Mouse (Mus musculus) CH12.LX (cell line): ENCODE measurements around the gene Pde11a. TPM values are rescaled to one million over a fixed set of nuclear protein-coding genes. Genes with fewer than 3 reads are reported as not detected.

Experiments used
- DNase-seq: peaks from one replicate; pipeline ENCODE4 v3.0.0-alpha.2; 2013; ENCODE audit errors: extremely low read depth
- H3K27ac ChIP-seq: 2 replicates; pipeline ENCODE4 v1.5.1; 2012; ENCODE audit warnings: low read depth, mild to moderate bottlenecking, control low read depth, moderate library complexity; ENCODE audit not compliant: insufficient read depth
- H3K27me3 ChIP-seq: replicated peaks from 2 replicates; pipeline ENCODE3; 2012; ENCODE audit warnings: inconsistent platforms
- H3K36me3 ChIP-seq, 2 experiments: replicated peaks in 1 of 2; 2 replicates each; pipeline versions ENCODE3 to v1.6.1; 2012; ENCODE audit warnings: inconsistent platforms in 1 of 2, low read length in 1 of 2, mild to moderate bottlenecking in 1 of 2, mixed read lengths in 1 of 2, moderate library complexity in 1 of 2; ENCODE audit not compliant: control insufficient read depth in 1 of 2, insufficient read depth in 1 of 2
- H3K4me1 ChIP-seq, 2 experiments: 2 replicates each; pipeline ENCODE4 v1.6.1; 2012; ENCODE audit warnings: inconsistent platforms in 1 of 2, moderate library complexity in 1 of 2; ENCODE audit not compliant: insufficient read depth in 2 of 2, control insufficient read depth in 1 of 2
- H3K4me2 ChIP-seq: 2 replicates; pipeline ENCODE4 v1.6.1; 2012; ENCODE audit warnings: low read depth, mild to moderate bottlenecking, control low read depth; ENCODE audit not compliant: poor library complexity, insufficient read depth, severe bottlenecking
- H3K4me3 ChIP-seq, 3 experiments: fragments of 150-350 bp in 1 of 3; sonication (generic) in 1 of 3; replicated peaks in 1 of 3; 2 replicates each; pipeline versions ENCODE3 to v1.5.1; 2011 to 2012; ENCODE audit warnings: low read depth in 2 of 3, low read length in 2 of 3, mild to moderate bottlenecking in 2 of 3, moderate library complexity in 2 of 3, control low read depth in 1 of 3, improper control_type of control experiment in 1 of 3, inconsistent platforms in 1 of 3, mixed read lengths in 1 of 3; ENCODE audit not compliant: poor library complexity in 1 of 3
- H3K79me2 ChIP-seq: replicated peaks from 2 replicates; pipeline ENCODE4 v1.6.1; 2012; ENCODE audit warnings: mild to moderate bottlenecking, moderate library complexity; ENCODE audit not compliant: control insufficient read depth, poor library complexity, insufficient read depth, severe bottlenecking; ENCODE audit errors: extremely low read depth
- H3K9ac ChIP-seq: 2 replicates; pipeline ENCODE4 v1.6.1; 2012; ENCODE audit warnings: low read depth, mild to moderate bottlenecking, control low read depth, moderate library complexity; ENCODE audit not compliant: insufficient read depth
- H3K9me3 ChIP-seq: replicated peaks from 2 replicates; pipeline ENCODE3; 2012; ENCODE audit warnings: low read length, inconsistent platforms, mixed read lengths
- CHD2 ChIP-seq: IDR thresholded peaks from 2 replicates; pipeline ENCODE4 v1.6.1; 2011; ENCODE audit warnings: low read length, improper control_type of control experiment
- CTCF ChIP-seq, 2 experiments: IDR thresholded peaks in 1 of 2; conservative IDR thresholded peaks in 1 of 2; 2 replicates each; pipeline ENCODE4 v1.5.1; 2011 to 2012; ENCODE audit warnings: low read depth in 2 of 2, low read length in 2 of 2, improper control_type of control experiment in 1 of 2, inconsistent platforms in 1 of 2, mild to moderate bottlenecking in 1 of 2, moderate library complexity in 1 of 2
- E2F4 ChIP-seq: IDR thresholded peaks from 2 replicates; pipeline ENCODE4 v1.6.1; 2011; ENCODE audit warnings: low read depth, low read length, improper control_type of control experiment; ENCODE audit not compliant: insufficient replicate concordance
- ETS1 ChIP-seq: conservative IDR thresholded peaks from 2 replicates; pipeline ENCODE4 v1.6.1; 2012; ENCODE audit warnings: low read depth, mild to moderate bottlenecking, inconsistent platforms, low read length, improper control_type of control experiment, moderate library complexity
- GABPA ChIP-seq: IDR thresholded peaks from 2 replicates; pipeline ENCODE4 v1.6.1; 2012; ENCODE audit warnings: low read depth, low read length, improper control_type of control experiment, inconsistent platforms; ENCODE audit not compliant: insufficient replicate concordance
- HCFC1 ChIP-seq: IDR thresholded peaks from 2 replicates; pipeline ENCODE4 v1.6.1; 2012; ENCODE audit warnings: low read depth, mild to moderate bottlenecking, inconsistent platforms, low read length, improper control_type of control experiment
- IRF4 ChIP-seq: IDR thresholded peaks from 2 replicates; pipeline ENCODE4 v1.6.1; 2014; ENCODE audit warnings: low read depth, mild to moderate bottlenecking, inconsistent platforms, low read length, improper control_type of control experiment
- JUND ChIP-seq: conservative IDR thresholded peaks from 2 replicates; pipeline ENCODE4 v1.6.1; 2011; ENCODE audit warnings: low read depth, low read length, improper control_type of control experiment
- KAT2A ChIP-seq: IDR thresholded peaks from 2 replicates; pipeline ENCODE4 v1.6.1; 2012; ENCODE audit warnings: low read length, improper control_type of control experiment, inconsistent platforms; ENCODE audit not compliant: insufficient replicate concordance
- MAX ChIP-seq: IDR thresholded peaks from 2 replicates; pipeline ENCODE4 v1.6.1; 2011; ENCODE audit warnings: low read length, improper control_type of control experiment
- MEF2A ChIP-seq: IDR thresholded peaks from 2 replicates; pipeline ENCODE4 v1.6.1; 2014; ENCODE audit warnings: low read depth, mild to moderate bottlenecking, inconsistent platforms, low read length, improper control_type of control experiment, borderline replicate concordance
- MYC ChIP-seq: IDR thresholded peaks from 2 replicates; pipeline ENCODE4 v1.6.1; 2011; ENCODE audit warnings: low read depth, mild to moderate bottlenecking, improper control_type of control experiment, low read length
- NELFE ChIP-seq: IDR thresholded peaks from 2 replicates; pipeline ENCODE4 v1.6.1; 2011; ENCODE audit warnings: low read depth, low read length, improper control_type of control experiment
- NRF1 ChIP-seq: IDR thresholded peaks from 2 replicates; pipeline ENCODE4 v1.6.1; 2014; ENCODE audit warnings: low read depth, mild to moderate bottlenecking, inconsistent platforms, low read length, improper control_type of control experiment, moderate library complexity
- POLR2A ChIP-seq: IDR thresholded peaks from 2 replicates; pipeline ENCODE4 v1.6.1; 2011; ENCODE audit warnings: low read depth, mild to moderate bottlenecking, improper control_type of control experiment, low read length
- RAD21 ChIP-seq: IDR thresholded peaks from 2 replicates; pipeline ENCODE4 v1.6.1; 2011; ENCODE audit warnings: low read depth, mild to moderate bottlenecking, low read length, improper control_type of control experiment, moderate library complexity
- RCOR1 ChIP-seq: conservative IDR thresholded peaks from 2 replicates; pipeline ENCODE4 v1.6.1; 2012; ENCODE audit warnings: low read depth, mild to moderate bottlenecking, inconsistent platforms, low read length, improper control_type of control experiment
- SMC3 ChIP-seq: IDR thresholded peaks from 2 replicates; pipeline ENCODE4 v1.6.1; 2011; ENCODE audit warnings: low read depth, low read length, improper control_type of control experiment
- TBP ChIP-seq: conservative IDR thresholded peaks from 2 replicates; pipeline ENCODE4 v1.6.1; 2011; ENCODE audit warnings: low read depth, low read length, improper control_type of control experiment
- USF1 ChIP-seq: IDR thresholded peaks from 2 replicates; pipeline ENCODE4 v1.6.1; 2014; ENCODE audit warnings: low read depth, mild to moderate bottlenecking, inconsistent platforms, low read length, improper control_type of control experiment
- USF2 ChIP-seq: conservative IDR thresholded peaks from 2 replicates; pipeline ENCODE4 v1.6.1; 2011; ENCODE audit warnings: low read depth, low read length, improper control_type of control experiment
- ZMIZ1 ChIP-seq: IDR thresholded peaks from 2 replicates; pipeline ENCODE4 v1.6.1; 2012; ENCODE audit warnings: low read depth, mild to moderate bottlenecking, inconsistent platforms, low read length, improper control_type of control experiment
- dilution Hi-C: fragments of 300-500 bp; cut with MboI; formaldehyde crosslinking; loops from 2 replicates; pipeline ENCODE4 v1.14.3; 2020; ENCODE audit warnings: low sequenced_read_pairs; ENCODE audit not compliant: extremely low pct_unique_long_range_greater_than_20kb, extremely low pct_ligation_motif_present
- in situ Hi-C: fragments of 300-500 bp; cut with MboI; formaldehyde crosslinking; loops from 3 replicates; pipeline ENCODE4 v1.14.3; 2019; ENCODE audit warnings: low sequenced_read_pairs, low pct_ligation_motif_present, low pct_unique_long_range_greater_than_20kb, mixed read lengths
- polyA plus RNA-seq: library from polyadenylated mRNA; unstranded; fragments of >175 nt; gene quantifications from 2 replicates; pipeline ENCODE4 v1.2.1, GENCODE M21; 2012; ENCODE audit warnings: low read depth; ENCODE audit not compliant: insufficient read length
- total RNA-seq, 2 experiments: library from RNA; depleted of rRNA; stranded (reverse); fragments of 300-350 nt in 1 of 2; fragments of >200 nt in 1 of 2; gene quantifications; 2 replicates each; pipeline ENCODE4 v1.2.3; 2012 to 2014

Gene Pde11a
- total and polyA plus RNA-seq, 3 experiments, result 0.14 to 0.38 (median 0.21) TPM

DNA sequence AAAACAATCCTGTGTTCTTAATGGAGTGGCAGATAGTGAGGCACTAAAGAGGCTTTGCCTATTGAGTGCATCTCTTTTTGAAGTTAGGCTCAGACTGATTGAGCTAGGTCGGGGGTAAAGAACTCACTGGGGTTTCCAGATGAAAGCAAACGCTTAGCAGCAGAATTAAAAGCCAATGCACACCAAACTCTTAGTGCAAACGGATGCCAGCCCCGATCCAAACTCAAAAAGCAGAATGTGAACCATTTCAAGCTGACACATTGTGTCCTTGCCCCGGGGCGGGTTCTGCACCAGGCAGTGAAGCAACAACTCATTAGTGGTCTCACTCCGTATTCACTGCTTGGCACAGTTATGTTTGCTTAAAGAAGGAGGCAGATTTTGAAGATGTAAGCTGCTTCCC, 321.7 kb downstream of the Pde11a start:
- Histone ChIP-seq H3K4me3 (no peak overlapping the region), H3K4me2 (no peak overlapping the region), H3K9me3 (no peaks in the 10 kb centered on the region), H3K79me2 (no peaks in the 10 kb centered on the region), H3K27me3 (no peaks in the 10 kb centered on the region), H3K4me1 (no peaks in the 10 kb centered on the region), H3K27ac (no peak overlapping the region), H3K36me3 (no peaks in the 10 kb centered on the region), H3K9ac (no peak overlapping the region)
- dilution Hi-C loops, result no loop called here
- TF ChIP-seq USF2, result no peak
- TF ChIP-seq MEF2A, result no peak
- TF ChIP-seq ETS1, result no peak
- no peak for TF ChIP-seq NELFE
- no peak for TF ChIP-seq CTCF (conservative IDR thresholded peaks at IDR 0.05 in 1 of 2, IDR thresholded peaks at IDR 0.05 in 1 of 2; ENCODE audit: low read depth in 2 of 2, low read length in 2 of 2)
- no peak for TF ChIP-seq CHD2
- no peak for TF ChIP-seq JUND
- no peak for TF ChIP-seq IRF4
- TF ChIP-seq MAX, result no peak
- TF ChIP-seq GABPA, result no peak
- TF ChIP-seq MYC, result no peak
- no peak for TF ChIP-seq ZMIZ1
- no peak for TF ChIP-seq SMC3
- TF ChIP-seq RAD21, result no peak
- TF ChIP-seq NRF1, result no peak
- no peak for TF ChIP-seq KAT2A
- TF ChIP-seq POLR2A, result no peak
- no peak for TF ChIP-seq RCOR1
- in situ Hi-C loops, result no loop called here
- no peak for DNase-seq

GRCm38 (mm10) chr2:76016136-76016535, 322.4 kb downstream of the Pde11a start:
- Histone ChIP-seq H3K79me2 (no peaks in the 10 kb centered on the region), H3K9me3 (no peaks in the 10 kb centered on the region), H3K27ac (no peak overlapping the region), H3K4me2 (no peak overlapping the region), H3K4me3 (no peak overlapping the region), H3K27me3 (no peaks in the 10 kb centered on the region), H3K9ac (no peak overlapping the region), H3K36me3 (no peaks in the 10 kb centered on the region), H3K4me1 (no peaks in the 10 kb centered on the region)
- dilution Hi-C loops (no loop called here), in situ Hi-C loops (no loop called here)
- no peak for TF ChIP-seq E2F4
- no peak for TF ChIP-seq RAD21
- no peak for TF ChIP-seq GABPA
- TF ChIP-seq MEF2A, result no peak
- no peak for TF ChIP-seq CHD2
- TF ChIP-seq HCFC1, result no peak
- no peak for TF ChIP-seq JUND
- TF ChIP-seq USF1, result no peak
- TF ChIP-seq KAT2A, result no peak
- TF ChIP-seq IRF4, result no peak
- TF ChIP-seq TBP, result no peak
- no peak for DNase-seq
